Mouse (Mus musculus) right cerebral cortex, postnatal 25 days (tissue): ENCODE measurements at regions not wholly inside any gene's neighbourhood (a gene's known extent, or its start where the extent isn't known, plus 50 kb on each side); places are given as distances from the start of the nearest gene placed in this dataset.
A peak's percentile ranks its signal among the peaks of the same experiment; 100 is the strongest.

ENCODE experiments used
- DNase-seq: peaks from one replicate; pipeline ENCODE4 v3.0.0; 2022

- DNase-seq: no peak
Observed at GRCm38 (mm10) chr10:12083961-12084360, 740.8 kb downstream of the Epm2a start.

DNA sequence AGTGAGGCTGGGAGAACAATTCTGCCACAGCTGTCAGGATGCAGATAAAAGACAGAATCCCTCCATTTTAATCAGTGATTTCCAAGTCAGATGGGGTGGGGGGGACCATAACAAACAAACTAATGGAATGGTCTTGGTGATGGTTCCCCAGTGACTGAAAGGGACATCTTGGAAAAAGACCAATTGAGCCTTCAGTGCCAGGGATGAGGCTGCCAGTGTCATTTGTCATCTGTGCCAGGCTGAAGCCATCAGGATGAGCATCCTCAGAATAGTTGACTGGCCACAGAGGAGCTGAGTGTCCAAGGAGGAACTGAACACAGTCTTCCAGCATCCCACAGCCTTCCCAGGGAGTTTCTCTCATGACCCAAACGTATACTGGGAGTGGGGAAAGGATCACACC, 749.3 kb downstream of the Epm2a start:
- no peak for DNase-seq

- DNase-seq: no peak
Observed at GRCm38 (mm10) chr10:12096678-12097077, 753.5 kb downstream of the Epm2a start.

- DNase-seq: no peak
Observed at GRCm38 (mm10) chr10:12107001-12107418, 762.2 kb downstream of the Utrn start.

GRCm38 (mm10) chr10:12111720-12112119, 757.4 kb downstream of the Utrn start:
- no peak for DNase-seq

- no peak for DNase-seq
Observed at GRCm38 (mm10) chr10:12115767-12116166, 753.4 kb downstream of the Utrn start.

DNA sequence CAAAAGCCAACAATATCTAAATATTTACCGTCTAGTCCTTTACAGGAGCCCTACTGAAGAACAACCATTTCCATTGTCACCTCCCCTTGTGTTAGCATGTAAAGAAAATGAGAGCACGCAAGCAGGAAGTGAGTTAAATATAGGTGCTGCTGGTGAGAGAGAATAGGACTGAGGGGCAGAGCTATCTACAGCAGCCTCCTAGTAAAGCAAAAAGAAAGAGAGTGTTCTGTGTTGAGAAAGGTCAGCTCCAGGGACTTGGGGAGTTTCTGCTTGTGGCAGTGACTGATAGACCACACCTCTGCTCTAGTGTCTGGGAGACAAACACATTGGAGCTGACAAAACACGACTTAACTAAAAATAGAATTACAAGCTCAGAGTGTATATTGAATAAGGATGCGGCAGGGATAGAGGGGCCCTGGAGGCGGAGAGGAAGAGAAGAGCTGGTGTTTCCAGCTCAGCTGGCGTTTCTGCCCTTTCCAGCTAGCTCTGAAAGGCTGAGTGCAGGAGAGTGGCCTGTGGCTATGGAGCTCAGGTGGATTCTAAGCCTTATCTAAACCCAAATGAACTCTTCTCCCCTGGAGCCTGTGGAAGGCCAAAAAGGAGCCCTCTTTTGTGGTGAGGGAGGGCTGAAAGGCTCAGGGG, 752.4 kb downstream of the Utrn start:
- DNase-seq: peak; percentile 34

DNA sequence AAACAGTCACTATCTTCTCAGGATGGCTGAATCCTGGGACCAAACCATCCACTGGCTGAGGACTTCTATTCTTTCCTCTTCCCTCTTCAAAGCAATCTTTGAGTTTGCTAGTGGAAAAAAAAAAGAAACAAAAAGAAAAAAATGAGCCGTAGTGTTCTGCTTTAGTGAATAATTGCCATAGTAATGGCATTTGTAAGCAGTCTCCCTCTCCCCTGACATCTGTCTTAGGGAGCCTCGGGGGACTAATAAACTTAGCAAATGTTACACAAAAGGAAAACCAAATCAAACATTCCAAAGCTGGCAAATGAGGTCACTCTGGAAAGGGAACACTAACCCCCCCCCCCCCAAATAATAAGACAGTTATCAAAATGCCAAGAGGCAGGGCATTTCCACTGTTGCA, 744.9 kb downstream of the Utrn start:
- no peak for DNase-seq

DNA sequence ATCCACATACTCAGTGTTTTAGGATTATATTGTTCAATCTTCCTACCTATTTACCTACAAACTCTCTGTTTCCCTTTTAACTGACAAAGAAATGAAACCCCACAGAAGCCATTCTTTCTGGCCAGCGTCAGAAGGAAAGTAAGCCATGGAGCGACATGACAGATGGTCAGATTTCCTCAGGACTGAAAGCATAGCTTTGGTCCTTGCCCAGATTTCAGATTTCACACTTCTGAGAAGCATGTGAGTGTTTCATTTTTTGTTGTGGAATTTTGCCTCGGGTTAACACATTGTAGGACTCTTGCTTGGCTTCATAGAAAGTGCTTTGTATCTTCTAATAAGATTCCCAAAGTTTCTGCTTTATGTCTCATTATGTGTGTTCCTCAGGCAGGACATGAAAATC, 739.7 kb downstream of the Utrn start:
- DNase-seq: no peak

- no peak for DNase-seq
Observed at GRCm38 (mm10) chr10:12144691-12145090, 724.5 kb downstream of the Utrn start.

- DNase-seq: no peak
Observed at GRCm38 (mm10) chr10:12146942-12147537, 722.1 kb downstream of the Utrn start.

GRCm38 (mm10) chr10:12170243-12170642, 698.9 kb downstream of the Utrn start:
- no peak for DNase-seq

DNA sequence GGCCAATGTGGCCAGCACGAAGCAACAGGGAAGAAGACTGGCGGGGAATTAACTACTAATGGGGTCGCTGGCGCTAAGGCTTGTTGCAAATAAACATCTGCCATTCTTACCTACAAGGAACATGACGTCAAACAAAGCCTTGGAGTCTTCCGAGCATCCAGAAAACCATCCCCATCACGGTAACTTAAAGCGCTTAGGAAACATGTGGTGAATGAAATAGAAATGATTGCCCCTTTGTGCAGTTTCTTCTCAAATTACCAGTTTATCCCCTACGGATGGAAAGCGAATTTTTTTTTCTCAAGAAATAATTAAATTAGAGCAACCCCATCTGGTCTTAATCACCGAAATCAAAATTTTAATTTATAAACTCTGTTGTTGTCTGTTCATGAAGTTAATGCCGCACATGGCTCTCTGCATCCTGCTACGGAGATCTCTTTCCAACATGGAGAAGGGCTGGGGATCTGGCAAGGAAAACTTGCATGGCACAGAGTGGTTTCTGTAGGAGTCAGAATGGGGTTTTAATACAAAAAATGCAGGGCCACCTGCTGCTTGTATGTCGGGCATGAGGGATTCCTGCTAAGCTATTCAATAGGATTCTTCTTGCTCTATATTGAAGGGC, 694.9 kb downstream of the Utrn start:
- DNase-seq: no peak

GRCm38 (mm10) chr10:12175141-12175540, 694.0 kb downstream of the Utrn start:
- no peak for DNase-seq

DNA sequence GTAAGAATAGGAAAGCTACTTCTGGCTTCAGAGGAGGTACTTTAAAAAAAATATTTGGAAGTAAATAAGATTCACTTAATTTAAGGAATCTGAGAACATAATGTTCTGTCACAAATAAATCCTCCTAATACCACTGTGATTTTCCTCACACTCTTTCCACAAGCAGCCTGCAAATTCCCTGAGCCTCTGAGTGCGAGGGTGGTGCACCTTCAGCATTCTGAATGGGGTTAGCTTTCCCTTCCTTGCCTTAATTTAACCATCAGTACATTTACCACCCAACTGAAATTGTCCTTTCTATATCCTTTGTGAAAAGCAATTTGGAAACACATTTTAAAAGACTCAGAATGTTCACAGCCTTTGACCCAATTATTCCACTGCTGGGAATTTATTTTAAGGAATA, 691.7 kb downstream of the Utrn start:
- no peak for DNase-seq

GRCm38 (mm10) chr10:12180965-12181364, 688.2 kb downstream of the Utrn start:
- DNase-seq: no peak

GRCm38 (mm10) chr10:12186918-12187639, 682.1 kb downstream of the Utrn start:
- no peak for DNase-seq

- DNase-seq: no peak
Observed at GRCm38 (mm10) chr10:12187669-12188342, 681.4 kb downstream of the Utrn start.

- no peak for DNase-seq
Observed at GRCm38 (mm10) chr10:12190435-12190834, 678.7 kb downstream of the Utrn start.

DNA sequence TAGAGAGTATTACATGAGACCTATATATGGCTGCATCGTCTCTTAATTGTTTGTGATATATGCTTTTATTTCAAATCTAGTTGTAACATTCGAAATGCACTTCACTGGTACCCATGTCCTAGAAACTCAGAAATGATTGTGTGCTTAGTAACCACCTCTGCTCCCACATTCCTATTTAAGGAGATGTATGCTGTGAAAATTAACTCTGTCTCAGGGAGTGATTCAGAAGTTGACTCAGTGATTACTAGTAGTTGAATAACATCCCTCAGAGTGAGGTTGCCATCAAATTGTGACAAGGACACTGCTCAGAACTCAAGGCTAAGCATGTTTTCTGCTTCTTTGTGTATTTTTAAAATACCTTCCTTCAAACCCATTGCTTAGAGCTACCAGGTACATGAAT, 661.9 kb downstream of the Utrn start:
- no peak for DNase-seq

GRCm38 (mm10) chr10:12210181-12210580, 659.0 kb downstream of the Utrn start:
- DNase-seq: no peak

- no peak for DNase-seq
Observed at GRCm38 (mm10) chr10:12218879-12219278, 650.3 kb downstream of the Utrn start.

DNA sequence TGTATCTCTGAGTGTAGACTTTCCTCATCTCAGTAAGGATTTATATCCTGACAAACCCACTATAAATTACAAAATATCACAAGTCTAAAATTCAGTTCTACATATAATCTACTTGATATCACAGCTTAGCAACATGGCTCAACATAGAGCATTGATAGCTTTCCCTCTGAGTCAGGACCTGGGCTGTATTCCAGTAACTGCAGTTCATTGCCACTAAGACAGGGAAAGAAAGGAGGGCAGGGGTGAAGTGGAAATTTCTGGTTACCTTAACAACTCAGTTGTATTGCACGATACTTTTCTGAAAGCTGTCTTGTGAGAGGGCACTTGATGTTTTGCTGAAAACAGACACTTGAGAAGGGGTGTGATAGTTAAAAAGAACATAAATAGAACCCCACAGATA, 635.0 kb downstream of the Utrn start:
- no peak for DNase-seq
